Mouse (Mus musculus) cortical plate, adult 2 months (tissue): ENCODE measurements around the gene Cyp27b1.

Experiments
- CTCF ChIP-seq: fragments of 200-500 bp; IDR thresholded peaks from 2 replicates; pipeline ENCODE4 v1.5.1; 2011; ENCODE audit warnings: mild to moderate bottlenecking, control low read depth, low read length; ENCODE audit not compliant: insufficient read depth; ENCODE audit errors: extremely low read depth
- POLR2A ChIP-seq: fragments of 200-500 bp; IDR thresholded peaks from 2 replicates; pipeline ENCODE4 v1.6.1; 2011; ENCODE audit warnings: mild to moderate bottlenecking, low read length, control low read depth; ENCODE audit not compliant: insufficient read depth; ENCODE audit errors: extremely low read depth

DNA sequence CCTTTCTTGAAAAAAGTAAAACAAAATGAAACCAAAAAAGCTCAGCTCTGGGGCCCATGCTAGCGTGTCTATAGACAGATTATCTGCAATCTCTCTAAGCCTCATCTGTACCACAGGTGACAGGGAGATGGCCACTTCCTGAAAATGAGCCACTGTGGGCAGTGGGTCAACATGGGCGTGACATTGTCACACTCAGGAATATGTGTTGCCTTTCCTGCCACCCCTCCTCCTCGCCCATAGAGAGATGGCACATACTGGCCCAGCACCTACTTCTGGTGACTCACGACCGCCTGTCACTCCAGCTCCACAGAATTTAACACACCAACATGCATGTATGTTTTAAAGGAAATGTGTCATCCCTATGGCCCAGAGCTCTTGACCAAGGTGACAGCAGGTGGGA lies 45.3 kb upstream of the Cyp27b1 start:
- TF ChIP-seq CTCF, result no peak
- TF ChIP-seq POLR2A, result no peak
